Mouse (Mus musculus): ENCODE results near the gene Krr1.

DNA sequence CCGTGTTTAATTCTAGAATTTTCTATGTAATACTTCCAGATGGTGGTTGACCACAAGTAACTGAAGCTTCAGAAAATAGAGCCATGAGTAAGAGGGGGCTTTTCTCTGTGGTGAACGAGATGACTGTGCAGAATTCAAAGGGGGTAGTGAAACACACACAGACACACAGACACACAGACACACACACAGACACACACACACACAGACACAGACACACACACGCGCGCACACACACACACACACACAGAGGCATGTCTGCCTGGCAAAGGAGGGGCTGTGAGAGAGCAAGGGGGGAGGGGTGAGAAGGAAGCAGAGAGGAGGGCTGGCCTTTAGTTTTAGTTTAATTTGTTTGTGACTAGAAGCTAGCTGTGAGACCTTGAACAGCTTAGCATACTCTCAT is 28.1 kb downstream of the Krr1 start:
- TF ChIP-seq CTCF (IDR thresholded peaks at IDR 0.05; ENCODE audit: control insufficient read depth, insufficient read depth, insufficient read length), result no peak
- no peak for TF ChIP-seq USF1 (IDR thresholded peaks at IDR 0.05; ENCODE audit: low read depth)
- TF ChIP-seq CEBPB (IDR thresholded peaks at IDR 0.05; ENCODE audit: low read depth), result no peak
- TF ChIP-seq MAX (IDR thresholded peaks at IDR 0.05), result no peak

Data from C2C12 (cell line).